Mouse (Mus musculus): ENCODE measurements around the gene Cep162.

GRCm38 (mm10) chr9:87145180-87145579 is 110.2 kb downstream of the Cep162 start:
- TF ChIP-seq GATA1 (IDR thresholded peaks at IDR 0.05; ENCODE audit: borderline replicate concordance, low read length) (no peak), FLI1 (IDR thresholded peaks at IDR 0.05; ENCODE audit: low read length) (no peak)

Measured in megakaryocyte, embryonic 14.5 days (primary cell).